Mouse (Mus musculus) testis, adult 2 months (tissue): ENCODE results near the gene Hdac7. TPM values are rescaled to one million over a fixed set of nuclear protein-coding genes. Genes with fewer than 3 reads are reported as not detected.

Experiments used
- H3K27ac ChIP-seq: fragments of 200-500 bp; 2 replicates; pipeline ENCODE4 v1.5.1; 2012; ENCODE audit warnings: low read depth, low read length; ENCODE audit not compliant: control insufficient read depth, insufficient read depth
- H3K27me3 ChIP-seq: fragments of 200-500 bp; 2 replicates; pipeline ENCODE4 v1.6.1; 2012; ENCODE audit warnings: mild to moderate bottlenecking, low read length, moderate library complexity; ENCODE audit not compliant: control insufficient read depth, insufficient read depth
- H3K36me3 ChIP-seq: fragments of 200-500 bp; 2 replicates; pipeline ENCODE4 v1.6.1; 2012; ENCODE audit warnings: mild to moderate bottlenecking, low read length; ENCODE audit not compliant: control insufficient read depth, insufficient read depth
- H3K4me1 ChIP-seq: fragments of 200-500 bp; 2 replicates; pipeline ENCODE4 v1.6.1; 2012; ENCODE audit warnings: low read length; ENCODE audit not compliant: control insufficient read depth, insufficient read depth
- H3K4me3 ChIP-seq: fragments of 200-500 bp; 2 replicates; pipeline ENCODE4 v1.5.1; 2012; ENCODE audit warnings: low read depth, mild to moderate bottlenecking, low read length, moderate library complexity, mixed read lengths; ENCODE audit not compliant: control insufficient read depth
- CTCF ChIP-seq: fragments of 200-500 bp; IDR thresholded peaks from 2 replicates; pipeline ENCODE4 v1.5.1; 2012; ENCODE audit warnings: low read depth, mild to moderate bottlenecking, inconsistent platforms, low read length, moderate library complexity; ENCODE audit not compliant: control insufficient read depth, insufficient read depth, insufficient replicate concordance
- POLR2A ChIP-seq: fragments of 200-500 bp; IDR thresholded peaks from 2 replicates; pipeline ENCODE4 v1.6.1; 2012; ENCODE audit warnings: low read depth, mild to moderate bottlenecking, inconsistent platforms, low read length, moderate library complexity; ENCODE audit not compliant: control insufficient read depth
- polyA plus RNA-seq: library from polyadenylated mRNA; depleted of rRNA; stranded (reverse); fragments of >200 nt; gene quantifications from 2 replicates; pipeline ENCODE4 v1.2.3, GENCODE M21; 2012

Hdac7 gene
- polyA plus RNA-seq, 1 experiment = 6.1 TPM

GRCm38 (mm10) chr15:97821321-97821982, 22.9 kb downstream of the Hdac7 start:
- peaks cover 5% of the 10 kb centered on the region; the same call in 1 of the 2 replicates for H3K4me1 ChIP-seq
- H3K4me3 ChIP-seq = no peak overlapping the region
- no peak for TF ChIP-seq CTCF
- H3K27me3 ChIP-seq = no peaks in the 10 kb centered on the region
- H3K27ac ChIP-seq = no peak overlapping the region
- H3K36me3 ChIP-seq = no peaks in the 10 kb centered on the region

GRCm38 (mm10) chr15:97819937-97820336, 24.4 kb downstream of the Hdac7 start:
- H3K27ac ChIP-seq = no peak overlapping the region
- no peaks in the 10 kb centered on the region for H3K27me3 ChIP-seq
- no peaks in the 10 kb centered on the region for H3K36me3 ChIP-seq
- H3K4me1 ChIP-seq = peaks cover 2% of the 10 kb centered on the region; the same call in 1 of the 2 replicates
- no peak overlapping the region for H3K4me3 ChIP-seq
- TF ChIP-seq POLR2A (no peak), CTCF (no peak)

- Histone ChIP-seq H3K4me1 (no peaks in the 10 kb centered on the region; the same call in 1 of the 2 replicates), H3K27ac (no peak overlapping the region), H3K4me3 (no peak overlapping the region), H3K27me3 (no peaks in the 10 kb centered on the region), H3K36me3 (no peaks in the 10 kb centered on the region)
- TF ChIP-seq POLR2A (no peak), CTCF (no peak)
These were observed 27.9 kb downstream of the Hdac7 start for GRCm38 (mm10) chr15:97816199-97816994.

GRCm38 (mm10) chr15:97815254-97815653, 29.0 kb downstream of the Hdac7 start:
- Histone ChIP-seq H3K4me1 (no peaks in the 10 kb centered on the region; the same call in 1 of the 2 replicates), H3K27me3 (no peaks in the 10 kb centered on the region), H3K36me3 (no peaks in the 10 kb centered on the region), H3K4me3 (no peak overlapping the region), H3K27ac (no peak overlapping the region)
- TF ChIP-seq CTCF (no peak), POLR2A (no peak)

GRCm38 (mm10) chr15:97814703-97815102, 29.6 kb downstream of the Hdac7 start:
- TF ChIP-seq POLR2A (no peak), CTCF (no peak)
- Histone ChIP-seq H3K27ac (0 out of 2 replicates have a peak overlapping the region, but pooled peaks have one; percentile 19), H3K27me3 (no peaks in the 10 kb centered on the region), H3K4me3 (no peak overlapping the region), H3K36me3 (no peaks in the 10 kb centered on the region), H3K4me1 (no peaks in the 10 kb centered on the region; the same call in 1 of the 2 replicates)

GRCm38 (mm10) chr15:97813452-97814204, 30.7 kb downstream of the Hdac7 start:
- H3K27ac ChIP-seq = no peak overlapping the region
- no peak overlapping the region for H3K4me3 ChIP-seq
- no peaks in the 10 kb centered on the region for H3K36me3 ChIP-seq
- peaks cover 4% of the 10 kb centered on the region for H3K4me1 ChIP-seq
- H3K27me3 ChIP-seq = no peaks in the 10 kb centered on the region
- TF ChIP-seq POLR2A = no peak
- TF ChIP-seq CTCF = no peak

- Histone ChIP-seq H3K4me1 (peaks cover 7% of the 10 kb centered on the region), H3K4me3 (no peak overlapping the region), H3K27ac (no peak overlapping the region), H3K27me3 (no peaks in the 10 kb centered on the region), H3K36me3 (no peaks in the 10 kb centered on the region)
- TF ChIP-seq CTCF = no peak
These were observed 31.4 kb downstream of the Hdac7 start for GRCm38 (mm10) chr15:97812875-97813274.
